Mouse (Mus musculus): ENCODE measurements around the gene Bag5. TPM values are rescaled to one million over a fixed set of nuclear protein-coding genes. Genes with fewer than 3 reads are reported as not detected.
"Not testable (repeated sequence)": the region's sequence is repeated elsewhere in the genome, so short reads cannot be mapped to it uniquely, and the experiment has no call there.

Gene Bag5
- polyA plus RNA-seq, 1 experiment from 2014 or later, result 59.0 TPM

- not testable (repeated sequence) for DNase-seq (ENCODE audit: low spot score); H3K9me3 ChIP-seq (ENCODE audit: control insufficient read depth, low read length); H3K27ac ChIP-seq (replicated peaks; ENCODE audit: low read depth, low read length); H3K9ac ChIP-seq (ENCODE audit: low read depth, low read length); H3K27me3 ChIP-seq (replicated peaks; ENCODE audit: control insufficient read depth, insufficient read depth, low read length); ATAC-seq (ENCODE audit: low read depth)
- peak overlapping the region; percentile 78 for H3K4me2 ChIP-seq (ENCODE audit: low read depth, low read length)
- H3K4me3 ChIP-seq (ENCODE audit: low read depth, low read length), result peak overlapping the region; percentile 71
- WGBS, result 79% methylated on average over 6 of the region's 6 CpGs
- H3K36me3 ChIP-seq (ENCODE audit: control insufficient read depth, insufficient read depth, low read length), result peaks cover 30% of the 10 kb centered on the region
- peaks cover 12% of the 10 kb centered on the region for H3K4me1 ChIP-seq (ENCODE audit: control insufficient read depth, insufficient read depth, low read length)
Observed at GRCm38 (mm10) chr12:111713880-111714279, 823 bp upstream of the Bag5 start.

DNA sequence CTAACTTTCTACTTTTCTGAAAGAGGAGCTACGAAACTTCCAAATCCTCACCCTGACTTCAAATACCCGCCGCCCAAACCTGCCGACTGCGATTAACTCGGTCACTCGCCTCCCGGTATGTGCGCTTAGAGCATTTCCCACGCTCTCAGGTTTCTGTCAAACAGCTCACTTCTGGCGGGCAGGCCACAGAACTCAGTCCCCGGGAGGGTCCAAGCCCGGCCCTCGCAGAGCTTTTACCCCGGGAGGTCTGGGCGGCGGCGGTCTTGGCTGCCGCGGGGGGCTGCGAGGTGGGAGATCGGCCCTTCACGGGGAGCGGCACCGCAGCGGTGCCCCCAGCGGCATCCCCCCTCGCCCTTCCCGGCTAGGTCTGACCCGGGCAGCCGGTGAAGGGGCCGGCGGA, 581 bp downstream of the Bag5 start:
- Histone ChIP-seq H3K27ac (replicated peaks; ENCODE audit: low read depth, low read length) (peak overlapping the region; percentile 65), H3K4me1 (ENCODE audit: control insufficient read depth, insufficient read depth, low read length) (peaks cover 12% of the 10 kb centered on the region), H3K4me3 (ENCODE audit: low read depth, low read length) (peak overlapping the region; percentile 71), H3K36me3 (ENCODE audit: control insufficient read depth, insufficient read depth, low read length) (peaks cover 44% of the 10 kb centered on the region), H3K27me3 (replicated peaks; ENCODE audit: control insufficient read depth, insufficient read depth, low read length) (no peaks in the 10 kb centered on the region), H3K9me3 (ENCODE audit: control insufficient read depth, low read length) (no peaks in the 10 kb centered on the region), H3K9ac (ENCODE audit: low read depth, low read length) (peak overlapping the region; percentile 90), H3K4me2 (ENCODE audit: low read depth, low read length) (peak overlapping the region; percentile 78)
- DNase-seq (ENCODE audit: low spot score) (peak; percentile 56), ATAC-seq (ENCODE audit: low read depth) (peak; percentile 42)
- WGBS, result 2% methylated on average over 22 of the region's 33 CpGs

DNA sequence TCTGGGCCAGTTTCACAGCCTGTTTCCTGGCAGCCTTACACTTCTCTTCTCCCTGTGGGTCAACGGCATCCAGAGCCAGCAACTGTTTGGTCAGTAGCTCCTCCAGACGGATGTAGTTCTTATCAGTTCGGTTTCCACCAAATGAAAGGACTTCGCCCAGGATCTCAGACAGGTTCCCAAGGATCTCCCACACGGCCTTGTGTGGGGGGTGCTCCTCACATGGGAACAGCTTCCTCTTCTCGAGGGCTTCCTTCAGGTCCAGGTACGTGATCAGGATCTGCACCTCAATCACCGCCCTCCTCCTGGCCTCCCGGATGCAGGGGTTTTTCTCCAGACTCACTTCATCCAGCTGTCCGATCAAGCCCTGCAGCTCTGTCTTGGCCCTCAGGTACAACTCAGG, 3.0 kb downstream of the Bag5 start:
- peaks cover 16% of the 10 kb centered on the region for H3K4me1 ChIP-seq (ENCODE audit: control insufficient read depth, insufficient read depth, low read length)
- no peak overlapping the region for H3K4me2 ChIP-seq (ENCODE audit: low read depth, low read length)
- DNase-seq (ENCODE audit: low spot score), result no peak
- H3K27ac ChIP-seq (replicated peaks; ENCODE audit: low read depth, low read length), result no peak overlapping the region
- H3K27me3 ChIP-seq (replicated peaks; ENCODE audit: control insufficient read depth, insufficient read depth, low read length), result no peaks in the 10 kb centered on the region
- H3K9ac ChIP-seq (ENCODE audit: low read depth, low read length), result no peak overlapping the region
- WGBS, result 96% methylated on average over 10 of the region's 10 CpGs
- H3K36me3 ChIP-seq (ENCODE audit: control insufficient read depth, insufficient read depth, low read length), result peaks cover 44% of the 10 kb centered on the region
- no peak for ATAC-seq (ENCODE audit: low read depth)
- no peaks in the 10 kb centered on the region for H3K9me3 ChIP-seq (ENCODE audit: control insufficient read depth, low read length)
- H3K4me3 ChIP-seq (ENCODE audit: low read depth, low read length), result no peak overlapping the region

- DNase-seq (ENCODE audit: low spot score) (no peak), ATAC-seq (ENCODE audit: low read depth) (no peak)
- Histone ChIP-seq H3K27me3 (replicated peaks; ENCODE audit: control insufficient read depth, insufficient read depth, low read length) (no peaks in the 10 kb centered on the region), H3K36me3 (ENCODE audit: control insufficient read depth, insufficient read depth, low read length) (peaks cover 44% of the 10 kb centered on the region), H3K9me3 (ENCODE audit: control insufficient read depth, low read length) (no peaks in the 10 kb centered on the region), H3K4me3 (ENCODE audit: low read depth, low read length) (no peak overlapping the region), H3K9ac (ENCODE audit: low read depth, low read length) (no peak overlapping the region), H3K4me1 (ENCODE audit: control insufficient read depth, insufficient read depth, low read length) (peaks cover 17% of the 10 kb centered on the region), H3K27ac (replicated peaks; ENCODE audit: low read depth, low read length) (no peak overlapping the region), H3K4me2 (ENCODE audit: low read depth, low read length) (no peak overlapping the region)
- WGBS, result 73% methylated on average over 4 of the region's 4 CpGs
Observed at GRCm38 (mm10) chr12:111708181-111708580, 4.9 kb downstream of the Bag5 start.

DNA sequence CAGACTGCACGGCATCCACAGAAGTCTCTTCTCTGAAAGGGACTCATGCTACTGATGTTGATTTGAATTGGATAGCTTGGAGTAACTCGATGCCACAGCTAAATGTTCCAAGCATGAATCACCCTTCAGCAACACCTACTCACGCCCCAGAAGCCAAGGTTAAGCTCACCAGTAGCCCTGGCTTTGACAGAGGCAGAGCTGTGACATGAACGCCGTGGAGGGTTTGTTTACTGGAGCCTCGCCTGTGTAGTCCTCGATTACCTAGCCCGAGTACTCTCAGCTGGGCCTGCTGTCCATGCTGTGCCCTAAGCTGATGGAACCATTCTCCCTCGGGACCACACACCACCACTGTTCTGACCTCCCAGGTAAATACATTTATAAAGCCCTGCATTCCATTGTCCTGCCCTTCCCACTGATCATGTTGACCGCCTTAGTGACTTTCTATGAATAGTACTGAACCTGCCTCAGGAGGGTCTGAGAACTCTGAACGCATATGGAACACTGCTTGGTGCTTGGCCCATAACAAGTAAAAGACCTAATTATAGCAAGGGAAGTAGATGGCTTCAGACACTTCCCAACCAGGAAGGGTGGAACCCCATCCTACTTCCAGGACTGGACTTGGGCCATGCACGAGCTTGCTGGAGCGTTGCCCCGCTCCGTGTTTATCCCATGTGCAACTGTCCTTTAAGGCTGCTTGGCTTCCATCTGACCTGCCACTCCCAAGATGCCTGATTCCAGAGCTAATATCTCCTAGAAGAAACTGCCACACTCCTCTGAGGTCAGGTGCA, 7.7 kb downstream of the Bag5 start:
- no peaks in the 10 kb centered on the region for H3K27me3 ChIP-seq (replicated peaks; ENCODE audit: control insufficient read depth, insufficient read depth, low read length)
- H3K9me3 ChIP-seq (ENCODE audit: control insufficient read depth, low read length), result no peaks in the 10 kb centered on the region
- H3K36me3 ChIP-seq (ENCODE audit: control insufficient read depth, insufficient read depth, low read length), result peaks cover 35% of the 10 kb centered on the region
- no peak for DNase-seq (ENCODE audit: low spot score)
- H3K4me3 ChIP-seq (ENCODE audit: low read depth, low read length), result no peak overlapping the region
- peak overlapping the region; percentile 39 for H3K27ac ChIP-seq (replicated peaks; ENCODE audit: low read depth, low read length)
- no peak overlapping the region for H3K4me2 ChIP-seq (ENCODE audit: low read depth, low read length)
- H3K4me1 ChIP-seq (ENCODE audit: control insufficient read depth, insufficient read depth, low read length), result peaks cover 10% of the 10 kb centered on the region
- ATAC-seq (ENCODE audit: low read depth), result 0 out of 2 replicates have a peak, but pooled peaks have one; percentile 13
- 0 out of 2 replicates have a peak overlapping the region, but pooled peaks have one; percentile 27 for H3K9ac ChIP-seq (ENCODE audit: low read depth, low read length)
- 61% methylated on average over 15 of the region's 15 CpGs for WGBS

GRCm38 (mm10) chr12:111704609-111705008, 8.4 kb downstream of the Bag5 start:
- ATAC-seq (ENCODE audit: low read depth) (peak; percentile 79), DNase-seq (ENCODE audit: low spot score) (peak; percentile 89)
- H3K9me3 ChIP-seq (ENCODE audit: control insufficient read depth, low read length), result no peaks in the 10 kb centered on the region
- no peak overlapping the region for H3K4me3 ChIP-seq (ENCODE audit: low read depth, low read length)
- WGBS, result 16% methylated on average over 9 of the region's 9 CpGs
- H3K4me1 ChIP-seq (ENCODE audit: control insufficient read depth, insufficient read depth, low read length), result peaks cover 10% of the 10 kb centered on the region
- no peaks in the 10 kb centered on the region for H3K27me3 ChIP-seq (replicated peaks; ENCODE audit: control insufficient read depth, insufficient read depth, low read length)
- H3K27ac ChIP-seq (replicated peaks; ENCODE audit: low read depth, low read length), result peak overlapping the region; percentile 39
- 0 out of 2 replicates have a peak overlapping the region, but pooled peaks have one; percentile 27 for H3K9ac ChIP-seq (ENCODE audit: low read depth, low read length)
- peaks cover 27% of the 10 kb centered on the region for H3K36me3 ChIP-seq (ENCODE audit: control insufficient read depth, insufficient read depth, low read length)
- no peak overlapping the region for H3K4me2 ChIP-seq (ENCODE audit: low read depth, low read length)

DNA sequence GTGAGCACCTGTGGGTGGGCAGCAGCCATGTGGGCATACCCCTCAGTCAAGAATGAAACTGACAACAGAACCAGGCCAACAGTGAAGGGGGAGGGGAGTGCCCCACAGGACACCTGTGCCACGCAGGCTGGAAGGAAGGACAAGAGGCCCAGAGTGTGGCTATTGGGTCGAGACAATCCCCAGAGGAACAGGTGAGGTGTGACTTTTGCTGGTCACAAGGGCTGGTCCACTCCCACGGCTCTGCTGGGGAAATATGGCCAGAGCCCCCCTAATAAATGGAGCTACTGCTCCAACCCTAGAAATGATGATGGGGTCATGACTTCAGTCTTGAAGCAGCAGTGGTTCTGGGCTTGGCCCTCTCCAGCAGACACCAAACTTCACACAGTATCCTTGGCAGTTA, 9.8 kb downstream of the Bag5 start:
- H3K9me3 ChIP-seq (ENCODE audit: control insufficient read depth, low read length), result no peaks in the 10 kb centered on the region
- no peaks in the 10 kb centered on the region for H3K27me3 ChIP-seq (replicated peaks; ENCODE audit: control insufficient read depth, insufficient read depth, low read length)
- H3K4me1 ChIP-seq (ENCODE audit: control insufficient read depth, insufficient read depth, low read length), result peaks cover 10% of the 10 kb centered on the region
- 65% methylated on average over 3 of the region's 3 CpGs for whole genome bisulfite sequencing
- H3K4me3 ChIP-seq (ENCODE audit: low read depth, low read length), result no peak overlapping the region
- no peak overlapping the region for H3K4me2 ChIP-seq (ENCODE audit: low read depth, low read length)
- peaks cover 15% of the 10 kb centered on the region; the same call in 1 of the 2 replicates for H3K36me3 ChIP-seq (ENCODE audit: control insufficient read depth, insufficient read depth, low read length)
- DNase-seq (ENCODE audit: low spot score) (no peak), ATAC-seq (ENCODE audit: low read depth) (no peak)
- H3K27ac ChIP-seq (replicated peaks; ENCODE audit: low read depth, low read length), result no peak overlapping the region
- no peak overlapping the region for H3K9ac ChIP-seq (ENCODE audit: low read depth, low read length)

DNA sequence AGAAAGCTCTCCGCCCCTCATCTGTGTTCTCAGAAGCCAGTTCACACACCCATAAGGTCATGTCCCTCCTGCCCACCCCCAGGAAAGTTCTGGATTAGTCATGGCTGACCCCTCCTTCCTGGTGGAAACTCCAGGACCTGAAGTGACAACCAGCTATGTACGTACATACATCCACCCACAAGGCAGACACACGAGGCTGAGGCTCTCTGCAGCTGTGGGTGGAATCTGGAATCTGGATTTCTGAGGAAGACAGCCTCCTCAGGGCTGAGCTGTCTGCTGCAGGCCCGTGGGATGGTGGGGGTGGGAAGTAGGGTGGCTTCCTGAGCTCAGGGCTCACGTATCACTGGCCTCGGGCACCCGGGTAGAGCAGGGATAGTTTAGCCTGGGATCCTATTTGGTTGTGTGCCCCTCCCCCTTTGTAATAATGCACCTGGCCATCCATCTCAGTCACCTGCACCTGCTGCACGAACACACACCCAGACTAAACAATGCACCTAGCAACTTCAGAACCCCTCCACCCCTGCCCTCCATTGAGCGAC, 12.1 kb downstream of the Bag5 start:
- H3K9ac ChIP-seq (ENCODE audit: low read depth, low read length), result no peak overlapping the region
- peaks cover 10% of the 10 kb centered on the region for H3K4me1 ChIP-seq (ENCODE audit: control insufficient read depth, insufficient read depth, low read length)
- no peak overlapping the region for H3K4me3 ChIP-seq (ENCODE audit: low read depth, low read length)
- WGBS, result 45% methylated on average over 9 of the region's 9 CpGs
- H3K27ac ChIP-seq (replicated peaks; ENCODE audit: low read depth, low read length), result no peak overlapping the region
- DNase-seq (ENCODE audit: low spot score) (no peak), ATAC-seq (ENCODE audit: low read depth) (peak; percentile 44; the same call in 1 of the 2 replicates)
- no peak overlapping the region for H3K4me2 ChIP-seq (ENCODE audit: low read depth, low read length)
- H3K9me3 ChIP-seq (ENCODE audit: control insufficient read depth, low read length), result no peaks in the 10 kb centered on the region
- H3K36me3 ChIP-seq (ENCODE audit: control insufficient read depth, insufficient read depth, low read length), result no peaks in the 10 kb centered on the region
- no peaks in the 10 kb centered on the region for H3K27me3 ChIP-seq (replicated peaks; ENCODE audit: control insufficient read depth, insufficient read depth, low read length)
